9 mouse cellular contexts compared by ENCODE assay signal in the genomic region with DNA sequence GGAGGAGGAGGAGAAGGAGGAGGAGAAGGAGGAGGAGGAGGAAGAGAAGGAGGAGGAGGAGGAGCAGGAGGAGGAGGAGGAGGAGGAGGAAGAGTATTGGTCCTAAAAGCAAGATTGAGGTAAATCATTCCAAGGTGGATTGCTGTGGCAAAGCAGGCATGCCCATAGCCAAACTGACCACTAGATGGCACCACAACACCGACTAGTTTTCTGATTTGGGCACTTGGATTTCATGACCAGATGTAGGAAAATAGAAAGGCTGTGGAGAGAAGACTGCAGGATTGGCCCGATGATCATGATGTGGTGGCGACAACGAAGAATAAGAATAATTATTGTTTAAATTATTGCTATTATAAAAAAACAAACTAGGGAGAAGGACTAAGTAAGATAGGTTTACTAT.
DNase-seq lines count a peak whose midpoint lies in the region; ATAC-seq and TF ChIP-seq lines count a peak whose summit lies in the region.
"Had no signal": no experiment of that assay in that cellular context is flagged by ENCODE, and none has a peak within 500 bp of the region (broad histone marks: within the 10 kb centered on the region; RNA-seq: fewer than 3 reads in every experiment).

No protein-coding gene starts in this region.

- DNase-seq in adrenal gland, postnatal 36 days, result peak; percentile 83 to 85
- peak; percentile 86 for DNase-seq in embryonic facial prominence, embryonic 10.5 days (ENCODE audit: low spot score)
- DNase-seq in heart, postnatal 14 days, result peak; percentile 82 to 91
- peak; percentile 73 to 89 for DNase-seq in kidney, postnatal 25 days
- peak in 2 of 3 experiments; percentile 40 to 47 for DNase-seq in liver, embryonic 14.5 days (ENCODE audit: low read depth in 3 of 3, low spot score in 3 of 3)
- peak; percentile 54 for DNase-seq in testis, postnatal 14 days (ENCODE audit: low spot score)

- H3K4me1 ChIP-seq in embryonic facial prominence, embryonic 10.5 days, result peaks cover 35% of the 10 kb centered on the region
- no peaks in the 10 kb centered on the region for H3K4me1 ChIP-seq in liver, embryonic 14.5 days (replicated peaks; ENCODE audit: control insufficient read depth in 2 of 2, insufficient read depth in 2 of 2, low read length in 1 of 2)
- H3K4me1 ChIP-seq in neural tube, embryonic 15.5 days, result peaks cover 30% of the 10 kb centered on the region

- no peaks in the 10 kb centered on the region for H3K27me3 ChIP-seq in embryonic facial prominence, embryonic 10.5 days (replicated peaks; ENCODE audit: low read depth, poor library complexity, severe bottlenecking)
- no peaks in the 10 kb centered on the region for H3K27me3 ChIP-seq in liver, embryonic 14.5 days (ENCODE audit: control insufficient read depth, insufficient read depth, low read length)
- H3K27me3 ChIP-seq in neural tube, embryonic 15.5 days (replicated peaks), result no peaks in the 10 kb centered on the region

- peak; percentile 84 for TF ChIP-seq CTCF in liver, embryonic 14.5 days (IDR thresholded peaks at IDR 0.05; ENCODE audit: low read depth)

- no peak for TF ChIP-seq EP300 in liver, embryonic 14.5 days (IDR thresholded peaks at IDR 0.05; ENCODE audit: low read depth)

- intact Hi-C loops in heart, postnatal 14 days (cut with DNase I), result loop anchor here (1.0 to 10.0 kb wide), 4 partner anchors 155 to 470 kb away; partner anchors contain the start of gene Pmpcb

- no peak overlapping the region for H3K9ac ChIP-seq in liver, embryonic 14.5 days (replicated peaks)
- no peak overlapping the region for H3K9ac ChIP-seq in neural tube, embryonic 15.5 days (replicated peaks)

- no peaks in the 10 kb centered on the region for H3K36me3 ChIP-seq in embryonic facial prominence, embryonic 10.5 days (replicated peaks)
- no peaks in the 10 kb centered on the region for H3K36me3 ChIP-seq in liver, embryonic 14.5 days (replicated peaks; ENCODE audit: control insufficient read depth, insufficient read depth, low read depth)
- no peaks in the 10 kb centered on the region for H3K36me3 ChIP-seq in neural tube, embryonic 15.5 days

- WGBS in embryonic facial prominence, embryonic 10.5 days, result 35% methylated on average over 4 of the region's 4 CpGs
- 15% methylated on average over 4 of the region's 4 CpGs for WGBS in liver, embryonic 14.5 days (ENCODE audit: insufficient replicate concordance)
- WGBS in neural tube, embryonic 15.5 days, result 10% methylated on average over 4 of the region's 4 CpGs

- H3K9me3 ChIP-seq in embryonic facial prominence, embryonic 10.5 days, result no peaks in the 10 kb centered on the region
- no peaks in the 10 kb centered on the region for H3K9me3 ChIP-seq in liver, embryonic 14.5 days (ENCODE audit: control insufficient read depth, low read length)
- no peaks in the 10 kb centered on the region for H3K9me3 ChIP-seq in neural tube, embryonic 15.5 days (replicated peaks)

- ATAC-seq in CD4-positive, CD25-positive, alpha-beta regulatory T cell, adult 4 months, result peak; percentile 87
- no peak for ATAC-seq in liver, embryonic 14.5 days (ENCODE audit: insufficient read depth)
- ATAC-seq in neural tube, embryonic 15.5 days (ENCODE audit: low FRiP score), result peak; percentile 87

- no peak overlapping the region for H3K27ac ChIP-seq in embryonic facial prominence, embryonic 10.5 days (replicated peaks)
- H3K27ac ChIP-seq in liver, embryonic 14.5 days, result no peak overlapping the region
- H3K27ac ChIP-seq in neural tube, embryonic 15.5 days (replicated peaks), result no peak overlapping the region

- no peak overlapping the region for H3K4me2 ChIP-seq in liver, embryonic 14.5 days (ENCODE audit: low read depth)
- H3K4me2 ChIP-seq in neural tube, embryonic 15.5 days, result no peak overlapping the region

- no peak overlapping the region for H3K4me3 ChIP-seq in embryonic facial prominence, embryonic 10.5 days
- no peak overlapping the region for H3K4me3 ChIP-seq in liver, embryonic 14.5 days (ENCODE audit: insufficient read depth in 1 of 2, low read depth in 2 of 2, low read length in 2 of 2)
- no peak overlapping the region for H3K4me3 ChIP-seq in neural tube, embryonic 15.5 days (replicated peaks)
- H3K4me3 ChIP-seq: erythroblast, embryonic 14.5 days had no signal
